Mouse (Mus musculus) heart, postnatal 0 days (tissue): Measurements from ENCODE around the gene Tyw1.
"Not testable (repeated sequence)": the region's sequence is repeated elsewhere in the genome, so short reads cannot be mapped to it uniquely, and the experiment has no call there.

Source experiments
- CTCF ChIP-seq: IDR thresholded peaks from 2 replicates; pipeline ENCODE4 v1.5.1; 2016; ENCODE audit warnings: antibody characterized with exemption, control low read depth, low read depth
- EP300 ChIP-seq: IDR thresholded peaks from 2 replicates; pipeline ENCODE4 v1.6.1; 2016; ENCODE audit warnings: antibody characterized with exemption, low read depth

DNA sequence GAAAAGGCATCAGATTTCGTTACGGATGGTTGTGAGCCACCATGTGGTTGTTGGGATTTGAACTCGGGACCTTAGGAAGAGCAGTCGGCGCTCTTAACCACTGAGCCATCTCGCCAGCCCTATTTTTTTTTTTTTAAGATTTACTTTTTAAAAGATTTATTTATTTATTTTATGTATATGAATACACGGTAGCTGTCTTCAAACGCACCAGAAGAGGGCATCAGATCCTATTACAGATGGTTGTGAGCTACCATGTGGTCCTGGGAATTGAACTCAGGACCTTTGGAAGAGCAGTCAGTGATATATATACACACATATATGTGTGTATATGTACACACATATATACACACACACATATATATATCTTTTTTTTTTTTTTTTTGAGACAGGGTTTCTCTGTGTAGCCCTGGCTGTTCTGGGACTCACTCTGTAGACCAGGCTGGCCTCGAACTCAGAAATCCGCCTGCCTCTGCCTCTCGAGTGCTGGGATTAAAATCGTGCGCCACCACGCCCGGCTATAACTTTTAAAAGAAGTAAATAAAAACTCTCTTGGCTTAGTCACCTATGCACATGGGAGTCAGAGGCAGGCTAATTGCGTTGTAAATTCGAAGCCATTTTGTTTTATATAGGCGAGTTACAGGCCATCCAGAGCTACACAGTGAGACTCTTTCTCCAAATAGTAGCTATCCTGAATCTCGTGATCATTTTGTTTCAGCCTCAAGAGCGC lies 543 bp downstream of the Tyw1 start:
- not testable (repeated sequence) for TF ChIP-seq CTCF, EP300
